Mouse (Mus musculus) ES-Bruce4 (cell line): Measurements from ENCODE around the gene Ttll5.

ENCODE experiments used
- CTCF ChIP-seq: IDR thresholded peaks from one replicate; pipeline ENCODE4 v1.8.1; 2011; ENCODE audit warnings: low read depth, low read length
- EP300 ChIP-seq: IDR thresholded peaks from 2 replicates; pipeline ENCODE4 v1.6.1; 2011; ENCODE audit warnings: low read depth, low read length; ENCODE audit not compliant: insufficient read depth

DNA sequence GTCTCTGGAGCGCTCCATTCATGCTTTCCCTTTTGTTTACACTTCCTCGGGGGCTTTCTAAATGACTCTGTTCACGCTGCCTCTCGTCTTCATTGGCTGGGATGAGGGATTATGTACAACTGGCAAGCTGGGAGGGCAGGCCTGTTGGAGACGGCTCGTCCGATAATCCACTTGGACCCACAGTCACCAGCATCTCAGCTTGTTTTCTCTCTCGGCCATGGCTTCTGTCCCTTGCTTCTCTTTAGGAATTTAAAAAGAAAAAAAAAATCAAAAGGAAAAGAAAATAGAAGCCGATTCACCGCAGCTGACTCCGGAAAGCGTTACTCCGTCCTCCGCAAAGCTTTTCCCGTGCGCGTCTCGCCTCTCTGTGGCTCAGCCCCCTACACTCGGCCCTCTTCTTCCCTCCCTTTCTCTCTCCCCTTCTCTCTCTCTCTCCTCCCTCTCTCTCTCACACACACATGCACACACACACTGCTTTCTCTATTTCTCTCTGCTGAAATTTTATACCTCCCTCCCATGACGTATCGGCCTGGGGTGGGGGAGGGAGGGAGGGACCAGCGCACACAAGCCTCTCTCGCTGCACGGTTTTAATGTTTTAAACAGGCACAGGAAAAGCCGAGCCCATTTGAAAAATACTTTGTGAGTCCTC, 254.2 kb downstream of the Ttll5 start, which contains the start of gene Tgfb3:
- no peak for TF ChIP-seq CTCF
- TF ChIP-seq EP300: no peak
